Mouse (Mus musculus) brain, embryonic 14.5 days (tissue): ENCODE results near the gene Mia2.

Source experiments
- CTCF ChIP-seq: fragments of 200-500 bp; IDR thresholded peaks from 2 replicates; pipeline ENCODE4 v1.5.1; 2012; ENCODE audit warnings: inconsistent platforms, mild to moderate bottlenecking, moderate library complexity, borderline replicate concordance; ENCODE audit not compliant: insufficient read depth, insufficient read length; ENCODE audit errors: extremely low read depth
- POLR2A ChIP-seq: fragments of 200-500 bp; IDR thresholded peaks from 2 replicates; pipeline ENCODE4 v1.6.1; 2012; ENCODE audit warnings: mild to moderate bottlenecking, inconsistent platforms, borderline replicate concordance; ENCODE audit not compliant: poor library complexity, insufficient read depth, insufficient read length, severe bottlenecking; ENCODE audit errors: extremely low read depth

DNA sequence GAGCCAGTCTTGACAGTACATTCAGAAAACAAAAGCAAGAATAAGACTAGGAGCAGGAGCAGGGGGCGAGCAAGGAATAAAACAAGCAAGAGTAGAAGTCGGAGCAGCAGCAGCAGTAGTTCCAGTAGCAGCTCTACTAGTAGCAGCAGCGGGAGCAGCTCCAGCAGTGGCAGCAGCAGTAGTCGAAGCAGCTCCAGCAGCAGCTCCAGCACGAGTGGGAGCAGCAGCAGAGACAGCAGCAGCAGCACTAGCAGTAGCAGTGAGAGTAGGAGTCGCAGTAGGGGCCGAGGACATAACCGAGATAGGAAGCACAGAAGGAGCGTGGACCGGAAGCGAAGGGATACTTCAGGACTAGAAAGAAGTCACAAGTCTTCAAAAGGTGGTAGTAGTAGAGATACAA is 23.3 kb upstream of the Mia2 start:
- TF ChIP-seq CTCF (no peak), POLR2A (no peak)
